Mouse (Mus musculus) CD8-positive naive resting alpha-beta T cell, adult 2 months (primary cell): ENCODE results near the gene Asl.
"Not testable (repeated sequence)": the region's sequence is repeated elsewhere in the genome, so short reads cannot be mapped to it uniquely, and the experiment has no call there.

Experiments
- DNase-seq, 2 experiments: peaks; one replicate each; pipeline ENCODE4 v3.0.0; 2022; ENCODE audit warnings: low read depth in 2 of 2, low spot score in 2 of 2

The Asl gene

GRCm38 (mm10) chr5:130046589-130046988 lies 17.5 kb upstream of the Asl start:
- no peak for DNase-seq

GRCm38 (mm10) chr5:130046100-130046499 lies 17.1 kb upstream of the Asl start:
- DNase-seq, result no peak

- DNase-seq, result no peak
Measured at GRCm38 (mm10) chr5:130044201-130044695, 15.2 kb upstream of the Asl start.

- DNase-seq, result no peak
Measured at GRCm38 (mm10) chr5:130043741-130044140, 14.7 kb upstream of the Asl start.

GRCm38 (mm10) chr5:130041262-130041661 lies 12.2 kb upstream of the Asl start:
- DNase-seq, result no peak

- no peak for DNase-seq
Measured at GRCm38 (mm10) chr5:130040797-130041196, 11.8 kb upstream of the Asl start.

- DNase-seq, result peak; percentile 22 to 33
Measured at GRCm38 (mm10) chr5:130037752-130038455, 8.9 kb upstream of the Asl start.

- DNase-seq, result not testable (repeated sequence)
Measured at GRCm38 (mm10) chr5:130036300-130036699, 7.3 kb upstream of the Asl start.

- no peak for DNase-seq
Measured at GRCm38 (mm10) chr5:130033869-130034268, 4.8 kb upstream of the Asl start.

- no peak for DNase-seq
Measured at GRCm38 (mm10) chr5:130031410-130032390, 2.7 kb upstream of the Asl start.

GRCm38 (mm10) chr5:130027696-130028095 lies 1.4 kb downstream of the Asl start:
- no peak for DNase-seq

- DNase-seq, result no peak
Measured at GRCm38 (mm10) chr5:130027134-130027533, 1.9 kb downstream of the Asl start.

GRCm38 (mm10) chr5:130023767-130024539 lies 5.1 kb downstream of the Asl start:
- DNase-seq, result peak; percentile 53 to 62

GRCm38 (mm10) chr5:130023067-130023766 lies 5.8 kb downstream of the Asl start:
- no peak for DNase-seq

GRCm38 (mm10) chr5:130022366-130022765 lies 6.7 kb downstream of the Asl start:
- DNase-seq, result no peak

- no peak for DNase-seq
Measured at GRCm38 (mm10) chr5:130021361-130021966, 7.6 kb downstream of the Asl start.

GRCm38 (mm10) chr5:130019461-130019860 lies 9.6 kb downstream of the Asl start:
- DNase-seq, result no peak

- no peak for DNase-seq
Measured at GRCm38 (mm10) chr5:130015104-130015503, 13.9 kb downstream of the Asl start.

GRCm38 (mm10) chr5:130010961-130011360 lies 18.1 kb downstream of the Asl start:
- DNase-seq, result no peak

GRCm38 (mm10) chr5:130009784-130010183 lies 19.3 kb downstream of the Asl start:
- no peak for DNase-seq
